ENCODE assay signal across 8 mouse cellular contexts in genomic region chr16:8671551-8672349, GRCm38 (mm10). TPM values are rescaled to one million over a fixed set of nuclear protein-coding genes. Genes with fewer than 3 reads are reported as not detected.
DNase-seq lines count a peak whose midpoint lies in the region; ATAC-seq lines count a peak whose summit lies in the region.

Gene Carhsp1 (minus strand): TSS chr16:8672155.

- H3K4me3 ChIP-seq in hindbrain, embryonic 12.5 days = peak within 1 kb of the TSS; percentile 84

- H3K9me3 ChIP-seq in hindbrain, embryonic 12.5 days (replicated peaks) = no peaks in the 10 kb centered on the region

- peak within 1 kb of the TSS; percentile 78 for H3K27ac ChIP-seq in hindbrain, embryonic 12.5 days

- ATAC-seq in hindbrain, embryonic 12.5 days (ENCODE audit: low FRiP score) = peak; percentile 89

- WGBS in hindbrain, embryonic 12.5 days = under 1% methylated on average over 66 of the region's 67 CpGs

- H3K4me2 ChIP-seq in hindbrain, embryonic 12.5 days (replicated peaks) = peak within 1 kb of the TSS; percentile 85

- no peaks in the 10 kb centered on the region for H3K36me3 ChIP-seq in hindbrain, embryonic 12.5 days

- H3K4me1 ChIP-seq in hindbrain, embryonic 12.5 days = peaks cover 41% of the 10 kb centered on the region

- H3K9ac ChIP-seq in hindbrain, embryonic 12.5 days = peak within 1 kb of the TSS; percentile 81

- peak; percentile 98 for DNase-seq in Muller cell, postnatal 12 days (ENCODE audit: inconsistent ontology term)
- peak; percentile 70 for DNase-seq in cerebellum, adult 9-11 months
- DNase-seq in frontal cortex, postnatal 10 days (ENCODE audit: low spot score in 2 of 2) = peak; percentile 76 to 87
- peak; percentile 56 to 67 for DNase-seq in layer of hippocampus, postnatal 25 days (ENCODE audit: extremely low spot score in 1 of 2, low spot score in 1 of 2)
- DNase-seq in lung, postnatal 25 days (ENCODE audit: low spot score) = peak; percentile 96
- DNase-seq in retina, embryonic 14.5 days (ENCODE audit: low spot score) = peak; percentile 97
- peak; percentile 97 for DNase-seq in thymus, postnatal 4 days

- H3K27me3 ChIP-seq in hindbrain, embryonic 12.5 days = peaks cover 13% of the 10 kb centered on the region

RNA-seq across cellular contexts. Expression of gene Carhsp1, which starts in this region (rescaled TPM):
- 229 and 234 TPM in 2 replicates for polyA plus RNA-seq in hindbrain, embryonic 12.5 days (2016; fragmentation: Nextera tagmentation; extraction: Ambion mirVana)
- total RNA-seq in layer of hippocampus, postnatal 25 days (2021) = 10 to 100 TPM; 24.0 to 27.4 TPM

Comparison
In these comparisons a context has a peak if more than half of its experiments do, and no peak if none do; other contexts are left out.
1. Peak in every context shown above with its lines: DNase-seq, ATAC-seq, H3K4me3 ChIP-seq and H3K27ac ChIP-seq.